Mouse (Mus musculus) E14TG2a.4 (cell line): ENCODE data around the gene Ryr2.

Experiments used
- H3K27me3 ChIP-seq: 2 replicates; pipeline ENCODE4 v1.6.1; 2014; ENCODE audit warnings: low read length, control low read depth; ENCODE audit not compliant: insufficient read depth
- H3K36me3 ChIP-seq: 2 replicates; pipeline ENCODE4 v1.6.1; 2014; ENCODE audit warnings: low read length, control low read depth; ENCODE audit not compliant: insufficient read depth
- H3K4me1 ChIP-seq: replicated peaks from 2 replicates; pipeline ENCODE4 v1.6.1; 2014; ENCODE audit warnings: low read depth, low read length, control low read depth
- H3K4me3 ChIP-seq: replicated peaks from 2 replicates; pipeline ENCODE4 v1.5.1; 2014; ENCODE audit warnings: mild to moderate bottlenecking, low read length
- H3K9me3 ChIP-seq: 2 replicates; pipeline ENCODE4 v1.6.1; 2014; ENCODE audit warnings: low read length, control low read depth
- CTCF ChIP-seq: conservative IDR thresholded peaks from 2 replicates; pipeline ENCODE4 v1.5.1; 2014; ENCODE audit warnings: low read length
- NANOG ChIP-seq: IDR thresholded peaks from 2 replicates; pipeline ENCODE4 v1.6.1; 2014; ENCODE audit warnings: borderline replicate concordance, low read length, mixed read lengths
- POU5F1 ChIP-seq: IDR thresholded peaks from 2 replicates; pipeline ENCODE4 v1.6.1; 2014; ENCODE audit warnings: low read length, borderline replicate concordance

Gene Ryr2

DNA sequence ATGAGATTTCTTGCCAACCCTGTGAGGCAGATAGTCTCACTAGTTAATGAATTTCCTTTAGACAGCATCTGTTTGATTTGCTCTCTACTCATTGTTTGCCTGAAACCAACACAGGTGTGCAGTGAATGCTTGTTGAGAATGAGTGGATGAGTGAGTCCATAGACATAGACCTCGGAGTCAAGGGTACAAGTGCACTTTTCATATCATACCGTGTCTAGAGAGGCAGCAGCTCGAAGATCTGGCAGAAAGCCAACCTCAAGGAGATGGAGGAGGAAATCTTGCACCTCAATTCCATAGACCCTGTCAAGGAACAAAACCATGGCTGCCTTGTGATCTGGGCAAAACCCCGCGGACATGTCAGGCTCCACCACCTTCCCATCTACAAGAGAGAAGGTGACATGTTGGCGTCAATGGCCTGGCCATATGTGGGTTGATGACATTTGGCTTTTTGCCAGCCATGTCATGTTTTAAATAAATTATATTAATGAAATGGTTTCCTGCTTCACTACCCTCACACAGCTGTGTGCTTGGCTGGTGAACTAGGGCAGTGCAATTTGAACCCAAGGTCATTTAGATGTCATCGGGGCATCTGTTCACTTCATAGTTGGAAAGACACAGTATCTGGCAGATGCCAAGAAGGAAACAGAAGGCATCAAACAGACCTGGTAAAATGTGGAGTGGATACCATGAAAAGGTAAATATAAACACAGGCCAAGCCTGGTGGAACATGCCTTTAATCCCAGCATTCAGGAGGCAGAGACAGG, 396.9 kb downstream of the Ryr2 start:
- TF ChIP-seq NANOG = no peak
- TF ChIP-seq CTCF = no peak
- no peak for TF ChIP-seq POU5F1
- H3K27me3 ChIP-seq = no peaks in the 10 kb centered on the region
- H3K4me1 ChIP-seq = no peaks in the 10 kb centered on the region
- H3K4me3 ChIP-seq = no peak overlapping the region
- no peaks in the 10 kb centered on the region for H3K9me3 ChIP-seq
- no peaks in the 10 kb centered on the region for H3K36me3 ChIP-seq

DNA sequence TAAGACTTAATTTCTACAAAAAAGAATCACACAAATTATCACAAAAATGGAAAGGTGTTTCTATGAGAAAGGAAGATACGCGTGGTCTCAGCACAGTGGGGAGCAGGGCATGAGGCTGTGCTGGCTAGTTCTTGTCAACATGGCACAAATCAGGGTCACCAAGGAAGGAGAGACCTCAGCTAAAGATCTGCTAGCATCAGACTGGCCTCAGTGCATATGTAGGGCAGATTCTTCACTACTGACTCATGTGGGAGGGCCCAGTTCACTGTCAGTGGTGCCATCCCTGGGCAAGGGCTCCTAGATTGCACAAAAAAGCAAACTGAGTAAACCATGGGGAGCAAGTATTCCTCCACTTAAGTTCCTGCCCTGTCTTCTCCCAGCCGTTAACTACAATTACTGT, 405.0 kb downstream of the Ryr2 start:
- no peaks in the 10 kb centered on the region for H3K27me3 ChIP-seq
- H3K36me3 ChIP-seq = no peaks in the 10 kb centered on the region
- H3K9me3 ChIP-seq = no peaks in the 10 kb centered on the region
- no peak overlapping the region for H3K4me3 ChIP-seq
- H3K4me1 ChIP-seq = no peaks in the 10 kb centered on the region
- TF ChIP-seq CTCF (no peak), POU5F1 (no peak), NANOG (no peak)

GRCm38 (mm10) chr13:11696496-11696895, 410.2 kb downstream of the Ryr2 start:
- Histone ChIP-seq H3K4me1 (no peaks in the 10 kb centered on the region), H3K27me3 (no peaks in the 10 kb centered on the region), H3K9me3 (no peaks in the 10 kb centered on the region), H3K4me3 (no peak overlapping the region), H3K36me3 (no peaks in the 10 kb centered on the region)
- TF ChIP-seq POU5F1 = no peak
- TF ChIP-seq NANOG = no peak
- no peak for TF ChIP-seq CTCF

DNA sequence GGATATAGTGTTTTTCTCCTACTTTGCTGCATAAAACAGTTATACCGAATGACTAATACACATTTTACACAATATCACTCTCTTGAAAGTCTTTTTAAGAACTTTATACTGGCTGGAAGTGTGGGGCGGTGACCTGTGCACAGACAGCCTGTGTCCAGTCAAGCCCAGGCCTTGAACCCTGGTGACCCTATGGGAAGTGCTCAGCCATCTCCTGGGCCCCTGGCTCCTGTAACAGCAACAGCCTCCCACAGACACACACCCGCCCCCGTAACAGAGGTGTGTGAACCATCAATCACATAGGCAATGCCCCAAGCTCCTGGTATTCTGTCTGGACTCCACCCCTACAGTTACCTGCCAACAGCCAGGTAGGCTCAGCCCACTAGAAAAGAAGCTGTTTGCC, 424.9 kb downstream of the Ryr2 start:
- Histone ChIP-seq H3K27me3 (no peaks in the 10 kb centered on the region), H3K4me1 (no peaks in the 10 kb centered on the region), H3K4me3 (no peak overlapping the region), H3K9me3 (no peaks in the 10 kb centered on the region), H3K36me3 (no peaks in the 10 kb centered on the region)
- TF ChIP-seq NANOG (no peak), CTCF (no peak), POU5F1 (no peak)

GRCm38 (mm10) chr13:11662815-11663214, 443.9 kb downstream of the Ryr2 start:
- no peak for TF ChIP-seq POU5F1
- no peak for TF ChIP-seq NANOG
- TF ChIP-seq CTCF = no peak

DNA sequence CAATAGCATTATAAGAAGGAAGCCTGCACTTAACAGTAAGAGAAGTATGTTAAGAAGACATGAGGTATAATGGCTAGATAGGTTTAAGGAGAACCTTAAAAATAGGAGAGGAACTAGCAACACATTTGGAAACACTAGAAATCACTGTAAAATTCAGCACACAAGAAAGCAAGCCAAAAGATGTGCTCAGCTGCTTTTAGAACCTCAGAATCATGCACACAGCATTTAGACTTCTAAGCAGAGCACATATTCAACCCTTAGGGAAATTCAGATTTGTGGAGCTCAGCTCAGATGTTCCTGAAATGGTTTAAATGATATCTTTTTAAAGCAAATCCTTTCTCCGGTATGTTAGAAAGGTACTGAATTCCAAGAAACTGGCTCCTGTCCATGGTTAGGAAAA, 461.9 kb downstream of the Ryr2 start:
- Histone ChIP-seq H3K4me3 (no peak overlapping the region), H3K36me3 (no peaks in the 10 kb centered on the region), H3K9me3 (no peaks in the 10 kb centered on the region), H3K27me3 (no peaks in the 10 kb centered on the region), H3K4me1 (no peaks in the 10 kb centered on the region)
- no peak for TF ChIP-seq CTCF
- no peak for TF ChIP-seq NANOG
- TF ChIP-seq POU5F1 = no peak

More at GRCm38 (mm10) chr13:11662815-11663214, 443.9 kb downstream of the Ryr2 start:
- H3K9me3 ChIP-seq = no peaks in the 10 kb centered on the region
- H3K36me3 ChIP-seq = no peaks in the 10 kb centered on the region
- no peaks in the 10 kb centered on the region for H3K4me1 ChIP-seq
- no peaks in the 10 kb centered on the region for H3K27me3 ChIP-seq
- H3K4me3 ChIP-seq = no peak overlapping the region

- H3K36me3 ChIP-seq = no peaks in the 10 kb centered on the region
- no peaks in the 10 kb centered on the region for H3K4me1 ChIP-seq
- no peak overlapping the region for H3K4me3 ChIP-seq
- no peaks in the 10 kb centered on the region for H3K27me3 ChIP-seq
- no peak for TF ChIP-seq NANOG
- no peak for TF ChIP-seq CTCF
- TF ChIP-seq POU5F1 = no peak
- no peaks in the 10 kb centered on the region for H3K9me3 ChIP-seq
These were observed 470.4 kb downstream of the Ryr2 start for GRCm38 (mm10) chr13:11636383-11636782.

GRCm38 (mm10) chr13:11624513-11624912, 482.2 kb downstream of the Ryr2 start:
- Histone ChIP-seq H3K4me1 (no peaks in the 10 kb centered on the region), H3K9me3 (no peaks in the 10 kb centered on the region; the same call in 1 of the 2 replicates), H3K36me3 (no peaks in the 10 kb centered on the region), H3K4me3 (no peak overlapping the region), H3K27me3 (no peaks in the 10 kb centered on the region)
- no peak for TF ChIP-seq CTCF
- no peak for TF ChIP-seq POU5F1
- TF ChIP-seq NANOG = no peak
